Comparison of ENCODE assay signal across 26 mouse cellular contexts in genomic region chr12:52379245-52379644, GRCm38 (mm10).
DNase-seq lines count a peak whose midpoint lies in the region; ATAC-seq and TF ChIP-seq lines count a peak whose summit lies in the region.
"Had no signal": no experiment of that assay in that cellular context is flagged by ENCODE, and none has a peak within 500 bp of the region (broad histone marks: within the 10 kb centered on the region; RNA-seq: fewer than 3 reads in every experiment).

No protein-coding gene starts in this region.

- H3K4me1 ChIP-seq in forebrain, embryonic 14.5 days (ENCODE audit: control insufficient read depth, insufficient read depth, low read length) = peaks cover 11% of the 10 kb centered on the region
- no peaks in the 10 kb centered on the region for H3K4me1 ChIP-seq in forebrain, postnatal 0 days (ENCODE audit: insufficient read depth)
- peaks cover 19% of the 10 kb centered on the region for H3K4me1 ChIP-seq in heart, embryonic 11.5 days (ENCODE audit: control insufficient read depth, insufficient read depth, low read length)
- peaks cover 30% of the 10 kb centered on the region for H3K4me1 ChIP-seq in lung, embryonic 14.5 days (ENCODE audit: insufficient read depth)

- ATAC-seq in forebrain, embryonic 14.5 days = peak; percentile 46; the same call in 1 of the 2 replicates
- ATAC-seq in forebrain, postnatal 0 days = no peak
- no peak for ATAC-seq in heart, embryonic 11.5 days (replicated peaks; ENCODE audit: insufficient number of reproducible peaks, low FRiP score, low TSS enrichment)
- ATAC-seq in lung, embryonic 14.5 days (ENCODE audit: insufficient read depth) = no peak

- no peaks in the 10 kb centered on the region for H3K36me3 ChIP-seq in forebrain, embryonic 14.5 days (ENCODE audit: control insufficient read depth, insufficient read depth, low read length)
- no peaks in the 10 kb centered on the region for H3K36me3 ChIP-seq in forebrain, postnatal 0 days (ENCODE audit: insufficient read depth)
- no peaks in the 10 kb centered on the region for H3K36me3 ChIP-seq in heart, embryonic 11.5 days (ENCODE audit: control insufficient read depth, insufficient read depth, low read length)
- H3K36me3 ChIP-seq in lung, embryonic 14.5 days (ENCODE audit: insufficient read depth) = no peaks in the 10 kb centered on the region
- H3K36me3 ChIP-seq: embryonic facial prominence, embryonic 10.5 days; embryonic facial prominence, embryonic 15.5 days; forebrain, embryonic 12.5 days; hindbrain, embryonic 15.5 days; kidney, embryonic 15.5 days; limb, embryonic 10.5 days; limb, embryonic 15.5 days; liver, embryonic 13.5 days; stomach, embryonic 15.5 days had no signal

- WGBS in forebrain, embryonic 14.5 days = 79% methylated on average over 4 of the region's 4 CpGs
- 76% methylated on average over 4 of the region's 4 CpGs for whole genome bisulfite sequencing in forebrain, postnatal 0 days
- WGBS in heart, embryonic 11.5 days (ENCODE audit: insufficient replicate concordance) = 85% methylated on average over 4 of the region's 4 CpGs
- WGBS in lung, embryonic 14.5 days = 69% methylated on average over 4 of the region's 4 CpGs

- DNase-seq in forebrain, embryonic 14.5 days (ENCODE audit: low spot score) = peak; percentile 40
- DNase-seq in forebrain, postnatal 0 days = no peak
- DNase-seq in heart, adult 11 months = peak; percentile 48
- peak; percentile 71 for DNase-seq in lung, embryonic 14.5 days
- no peak for DNase-seq in lung, postnatal 36 days
- no peak for DNase-seq in adrenal gland, adult (ENCODE audit: inconsistent age in 2 of 2, low spot score in 1 of 2)
- DNase-seq: adrenal gland, adult 2 months; adrenal gland, postnatal 36 days; cerebellum, adult 9-11 months; heart, postnatal 14 days; kidney, adult 18-20 months; kidney, postnatal 25 days; liver, embryonic 13.5 days; lung, adult 18-20 months; lung, postnatal 10 days; midbrain, embryonic 14.5 days; right cerebral cortex, postnatal 25 days had no signal

- H3K27me3 ChIP-seq in forebrain, embryonic 14.5 days (replicated peaks; ENCODE audit: control insufficient read depth, insufficient read depth, low read length) = no peaks in the 10 kb centered on the region
- H3K27me3 ChIP-seq in forebrain, postnatal 0 days (ENCODE audit: insufficient read depth, low read length) = no peaks in the 10 kb centered on the region
- no peaks in the 10 kb centered on the region for H3K27me3 ChIP-seq in heart, embryonic 11.5 days (ENCODE audit: control insufficient read depth, insufficient read depth, low read length)
- no peaks in the 10 kb centered on the region for H3K27me3 ChIP-seq in lung, embryonic 14.5 days (ENCODE audit: insufficient read depth, low read length)
- H3K27me3 ChIP-seq: embryonic facial prominence, embryonic 15.5 days; forebrain, embryonic 12.5 days; hindbrain, embryonic 15.5 days; kidney, embryonic 15.5 days; limb, embryonic 15.5 days; liver, embryonic 13.5 days; stomach, embryonic 15.5 days had no signal

- H3K9me3 ChIP-seq in forebrain, embryonic 14.5 days (replicated peaks; ENCODE audit: control insufficient read depth, low read length) = no peaks in the 10 kb centered on the region
- H3K9me3 ChIP-seq in forebrain, postnatal 0 days (ENCODE audit: low read length) = no peaks in the 10 kb centered on the region
- no peaks in the 10 kb centered on the region for H3K9me3 ChIP-seq in heart, embryonic 11.5 days (replicated peaks; ENCODE audit: control insufficient read depth, low read length)
- no peaks in the 10 kb centered on the region for H3K9me3 ChIP-seq in lung, embryonic 14.5 days (ENCODE audit: low read depth, low read length)
- H3K9me3 ChIP-seq: embryonic facial prominence, embryonic 10.5 days; embryonic facial prominence, embryonic 15.5 days; forebrain, embryonic 12.5 days; hindbrain, embryonic 15.5 days; kidney, embryonic 15.5 days; limb, embryonic 10.5 days; limb, embryonic 15.5 days; liver, embryonic 13.5 days; stomach, embryonic 15.5 days had no signal

- TF ChIP-seq CTCF in forebrain, postnatal 0 days (IDR thresholded peaks at IDR 0.05; ENCODE audit: low read depth) = no peak
- no peak for TF ChIP-seq CTCF in lung, embryonic 14.5 days (IDR thresholded peaks at IDR 0.05; ENCODE audit: low read depth)

- no peak overlapping the region for H3K27ac ChIP-seq in forebrain, embryonic 14.5 days (ENCODE audit: low read depth, low read length)
- no peak overlapping the region for H3K27ac ChIP-seq in forebrain, postnatal 0 days (ENCODE audit: low read depth, low read length)
- H3K27ac ChIP-seq in heart, embryonic 11.5 days (ENCODE audit: low read depth, low read length) = no peak overlapping the region
- no peak overlapping the region for H3K27ac ChIP-seq in lung, embryonic 14.5 days (ENCODE audit: low read depth)
- H3K27ac ChIP-seq: embryonic facial prominence, embryonic 10.5 days; embryonic facial prominence, embryonic 15.5 days; forebrain, embryonic 12.5 days; hindbrain, embryonic 15.5 days; kidney, embryonic 15.5 days; limb, embryonic 10.5 days; limb, embryonic 15.5 days; liver, embryonic 13.5 days; stomach, embryonic 15.5 days had no signal

- no peak overlapping the region for H3K4me2 ChIP-seq in forebrain, embryonic 14.5 days (ENCODE audit: low read length)
- H3K4me2 ChIP-seq in forebrain, postnatal 0 days (ENCODE audit: low read depth) = no peak overlapping the region
- H3K4me2 ChIP-seq in heart, embryonic 11.5 days = no peak overlapping the region
- no peak overlapping the region for H3K4me2 ChIP-seq in lung, embryonic 14.5 days
- H3K4me2 ChIP-seq: embryonic facial prominence, embryonic 15.5 days; forebrain, embryonic 12.5 days; hindbrain, embryonic 15.5 days; kidney, embryonic 15.5 days; limb, embryonic 15.5 days; liver, embryonic 13.5 days; stomach, embryonic 15.5 days had no signal

- H3K9ac ChIP-seq in forebrain, embryonic 14.5 days (ENCODE audit: low read length) = no peak overlapping the region
- H3K9ac ChIP-seq in forebrain, postnatal 0 days = no peak overlapping the region
- H3K9ac ChIP-seq in heart, embryonic 11.5 days (ENCODE audit: low read depth, low read length) = no peak overlapping the region
- no peak overlapping the region for H3K9ac ChIP-seq in lung, embryonic 14.5 days
- H3K9ac ChIP-seq: embryonic facial prominence, embryonic 15.5 days; forebrain, embryonic 12.5 days; hindbrain, embryonic 15.5 days; kidney, embryonic 15.5 days; limb, embryonic 15.5 days; liver, embryonic 13.5 days; stomach, embryonic 15.5 days had no signal

- no peak overlapping the region for H3K4me3 ChIP-seq in forebrain, embryonic 14.5 days (ENCODE audit: low read depth, low read length)
- H3K4me3 ChIP-seq in forebrain, postnatal 0 days (ENCODE audit: low read depth, low read length) = no peak overlapping the region
- H3K4me3 ChIP-seq in heart, embryonic 11.5 days (ENCODE audit: low read depth, low read length) = no peak overlapping the region
- no peak overlapping the region for H3K4me3 ChIP-seq in lung, embryonic 14.5 days (ENCODE audit: low read depth, low read length)
- H3K4me3 ChIP-seq: embryonic facial prominence, embryonic 10.5 days; embryonic facial prominence, embryonic 15.5 days; forebrain, embryonic 12.5 days; hindbrain, embryonic 15.5 days; kidney, embryonic 15.5 days; limb, embryonic 10.5 days; limb, embryonic 15.5 days; liver, embryonic 13.5 days; stomach, embryonic 15.5 days had no signal

Comparison
In these comparisons a context has a peak if more than half of its experiments do, and no peak if none do; other contexts are left out.
1. DNase-seq: peak in forebrain, embryonic 14.5 days (single experiment), heart, adult 11 months (single experiment) and lung, embryonic 14.5 days (single experiment); none in forebrain, postnatal 0 days (single experiment), lung, postnatal 36 days (single experiment) and adrenal gland, adult (0 of 2).